Mouse (Mus musculus) urinary bladder, adult 18-20 months (tissue): ENCODE measurements around the gene Acin1.

Source experiments
- DNase-seq, 2 experiments: peaks; one replicate each; pipeline ENCODE4 v3.0.0; 2022; ENCODE audit warnings: low spot score in 2 of 2, mixed read lengths in 2 of 2

Gene Acin1

DNA sequence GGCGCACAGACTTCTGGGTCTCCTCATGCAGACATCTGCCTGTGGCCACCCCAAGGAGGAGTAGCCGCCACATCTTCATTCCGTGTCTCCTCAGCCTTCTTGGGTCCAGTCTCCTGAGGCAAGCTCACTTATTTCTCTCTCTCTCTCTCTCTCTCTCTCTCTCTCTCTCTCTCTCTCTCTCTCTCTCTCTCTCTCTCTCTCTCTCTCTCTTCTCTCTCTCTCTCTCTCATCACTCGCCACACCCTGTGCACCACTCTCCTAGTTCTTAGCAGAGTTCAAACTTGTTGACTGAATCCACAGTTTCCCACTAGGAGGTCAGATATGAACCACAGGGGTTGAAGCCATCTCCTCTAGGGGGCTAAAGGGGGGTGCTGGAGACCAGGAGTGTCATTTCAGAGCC, 12.0 kb upstream of the Acin1 start, which contains the start of gene Gm29776:
Gene Gm29776, minus strand, starts transcription at position 101 of the 400 bp plus-strand sequence.
- DNase-seq, result no peak

DNA sequence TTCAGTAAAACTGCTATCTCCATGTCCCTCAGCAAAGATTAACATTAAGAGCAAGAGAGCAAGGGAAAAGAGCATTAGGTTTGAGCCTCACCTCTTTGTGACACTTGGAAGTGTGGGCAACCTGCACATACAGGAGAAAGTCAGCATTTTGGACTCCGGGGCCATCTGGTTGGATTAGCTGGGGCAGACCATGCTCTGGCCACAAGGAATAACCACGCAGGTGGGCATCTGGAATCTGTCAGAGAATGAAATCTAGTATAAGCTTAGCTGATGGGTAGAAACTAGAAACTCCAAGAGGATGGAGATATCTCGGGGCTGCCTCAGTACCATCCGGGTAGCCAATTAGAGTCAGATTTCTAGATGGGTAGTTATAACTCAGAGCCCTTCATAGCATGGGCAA, 10.0 kb upstream of the Acin1 start:
- no peak for DNase-seq

DNA sequence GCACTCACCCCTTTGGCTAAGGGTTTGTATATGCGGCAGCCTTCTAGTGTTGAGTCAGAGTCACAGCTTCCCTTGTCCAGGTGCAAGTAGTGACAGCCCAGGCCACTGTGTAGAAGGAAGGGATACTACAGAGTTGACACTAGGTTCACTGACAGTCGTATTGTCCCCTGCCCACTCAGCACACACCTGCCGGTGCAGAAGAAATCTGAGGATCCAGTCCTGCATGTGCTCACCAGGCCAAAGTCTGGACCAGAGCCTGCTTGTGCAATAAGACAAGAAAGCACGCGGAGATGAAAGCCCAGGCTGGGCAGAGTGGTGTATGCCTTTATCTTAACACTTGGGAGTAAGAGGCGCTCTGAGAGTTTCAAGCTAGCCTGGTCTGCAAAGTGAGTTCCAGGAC, 8.3 kb upstream of the Acin1 start:
- no peak for DNase-seq

DNA sequence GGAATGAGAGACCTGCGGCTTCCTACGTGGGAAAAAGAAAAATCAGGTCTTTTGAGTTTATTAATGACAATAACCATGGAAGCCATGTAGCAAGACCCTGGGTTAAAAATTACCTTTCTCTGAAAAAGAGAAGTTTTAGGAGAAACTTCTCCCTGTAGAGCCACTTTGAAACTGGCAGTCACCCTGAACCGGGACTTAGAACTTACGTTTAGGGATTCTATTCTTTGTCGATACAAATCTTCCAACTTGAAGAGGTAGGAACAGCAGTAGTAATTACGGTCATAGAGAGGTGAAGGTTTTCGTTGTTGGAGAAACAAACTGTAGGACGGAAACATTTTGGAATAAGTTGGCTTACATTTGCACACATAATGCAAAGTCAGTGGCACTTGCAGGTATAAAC, 520 bp upstream of the Acin1 start:
- no peak for DNase-seq

DNA sequence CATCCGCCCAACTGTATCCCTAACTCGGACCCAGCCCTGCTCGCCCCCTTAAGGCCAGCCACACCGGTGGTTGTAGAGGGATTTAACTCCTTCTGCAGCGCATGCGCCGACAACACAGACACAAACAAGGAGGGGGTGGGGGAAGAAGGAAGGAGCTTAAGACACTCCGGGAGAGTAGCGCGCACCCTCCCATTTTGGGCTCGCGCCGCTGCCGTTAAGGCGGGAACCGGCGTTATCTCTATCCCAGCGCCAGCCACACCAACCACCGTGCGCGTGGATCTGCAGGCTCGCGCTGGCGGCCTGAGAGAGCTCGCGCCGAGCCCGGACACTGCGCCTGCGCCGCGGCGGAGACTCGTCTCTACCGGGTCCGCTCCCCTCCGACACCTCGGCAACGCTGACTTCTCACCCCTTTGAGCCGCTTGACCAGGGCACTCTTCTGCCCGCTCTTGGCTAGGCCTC, 639 bp downstream of the Acin1 start, which contains the start of gene 1700123O20Rik:
Gene 1700123O20Rik, plus strand, starts transcription at position 154 of the 459 bp plus-strand sequence.
- peak in 1 of 2 experiments; percentile 75 for DNase-seq

DNA sequence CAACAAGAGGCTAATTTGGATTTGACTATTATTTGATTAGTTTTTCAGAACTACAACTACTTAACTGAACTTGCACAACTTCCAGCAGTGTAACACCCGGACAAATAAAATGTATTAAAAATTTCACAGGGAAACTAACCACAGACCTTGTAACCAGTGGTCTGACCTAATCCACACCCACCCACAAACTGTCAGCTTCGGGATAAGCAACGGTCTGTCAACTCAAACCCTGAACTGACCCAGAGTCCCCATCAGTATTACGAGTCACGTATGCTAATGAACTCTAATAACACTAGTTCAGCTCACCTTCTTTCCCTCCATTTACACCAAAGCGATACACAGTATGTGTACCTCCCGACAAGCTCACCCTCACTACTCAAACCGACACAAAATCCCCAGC, 1.3 kb downstream of the Acin1 start:
- no peak for DNase-seq

DNA sequence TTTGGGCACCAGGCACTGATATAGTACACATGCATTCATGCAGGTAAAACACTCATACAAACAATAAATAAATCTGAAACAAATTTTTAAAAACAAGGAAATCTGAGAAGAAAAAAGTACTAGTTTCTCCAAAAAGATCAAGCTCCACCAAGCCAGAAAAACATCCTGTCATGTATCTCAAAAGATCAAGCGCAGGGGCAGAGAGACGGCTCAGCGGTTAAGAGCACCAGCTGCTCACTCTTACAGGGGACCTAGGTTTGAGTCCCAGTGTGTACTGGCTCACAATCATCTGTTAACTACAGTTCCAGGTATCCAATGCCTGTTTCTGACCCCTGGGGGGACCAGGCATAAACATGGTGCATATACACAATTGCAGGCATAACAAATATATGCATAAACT, 4.3 kb downstream of the Acin1 start:
- no peak for DNase-seq

DNA sequence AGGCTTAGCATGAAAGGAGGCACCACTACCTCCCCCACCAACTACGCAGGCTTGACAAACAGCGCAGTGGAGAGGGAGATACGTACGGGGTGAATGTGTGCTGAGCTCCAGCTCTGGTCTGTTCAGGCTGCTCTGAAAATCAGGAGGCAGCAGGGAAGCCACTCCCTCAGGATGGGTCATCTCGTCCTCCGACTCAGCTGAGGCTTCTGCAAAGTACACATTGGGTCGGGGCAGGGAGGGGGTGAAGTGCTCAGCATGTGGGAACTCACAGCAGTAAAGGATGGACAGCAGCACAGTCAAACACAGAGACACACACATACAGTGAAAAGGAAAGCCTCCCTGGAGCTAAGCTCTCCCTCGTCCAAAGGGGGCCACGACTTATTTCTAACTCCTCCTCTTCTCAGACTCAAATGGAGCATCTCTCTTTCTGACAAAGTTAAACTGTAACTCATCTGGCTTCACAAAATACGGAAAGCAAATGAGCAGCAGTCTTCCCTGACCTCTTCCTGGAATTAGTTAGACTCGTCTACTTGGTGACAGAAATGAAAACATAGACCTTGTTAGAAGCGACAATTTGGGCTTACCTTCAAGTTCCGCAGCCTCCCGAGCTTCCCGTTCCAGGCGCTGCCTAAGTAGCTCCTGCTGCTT, 8.0 kb downstream of the Acin1 start:
- no peak for DNase-seq

DNA sequence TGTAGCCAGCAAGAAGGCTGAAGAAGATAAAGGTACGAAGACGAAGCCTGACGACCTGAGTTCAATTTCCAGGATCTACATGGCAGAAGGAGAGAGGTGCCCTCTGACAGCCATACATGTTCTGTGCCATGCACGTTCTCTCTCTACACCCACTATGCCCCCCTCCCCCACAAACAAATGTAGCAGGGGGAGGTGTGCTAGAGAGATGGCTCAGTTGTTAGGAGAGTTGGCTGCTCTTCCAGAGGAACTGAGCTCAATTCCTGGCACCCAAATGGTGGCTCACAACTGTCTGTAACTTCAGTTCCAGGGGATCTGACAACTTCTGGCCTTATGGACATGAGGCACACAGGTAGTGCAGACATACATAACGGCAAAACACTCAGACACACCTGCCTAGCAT, 10.4 kb downstream of the Acin1 start:
- no peak for DNase-seq

DNA sequence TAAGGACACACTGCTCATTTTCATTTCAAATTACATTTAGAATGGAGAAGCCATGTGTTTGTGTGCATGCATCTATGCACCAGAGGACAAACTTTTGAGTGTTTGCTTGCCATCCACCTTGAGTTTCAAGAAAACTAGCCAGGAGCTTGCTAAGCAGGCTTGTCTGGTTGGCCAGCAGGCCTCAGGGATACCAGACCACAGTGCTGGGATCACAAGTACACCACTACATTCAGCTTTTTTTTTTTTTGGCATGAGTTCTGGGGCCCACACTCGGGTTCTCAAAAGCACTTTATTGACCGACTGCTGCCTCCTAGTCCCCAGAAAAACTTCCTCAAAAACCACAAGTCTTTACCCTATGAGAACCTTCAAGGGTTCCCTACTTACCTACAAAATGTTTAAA, 12.4 kb downstream of the Acin1 start:
- peak in 1 of 2 experiments; percentile 51 for DNase-seq

DNA sequence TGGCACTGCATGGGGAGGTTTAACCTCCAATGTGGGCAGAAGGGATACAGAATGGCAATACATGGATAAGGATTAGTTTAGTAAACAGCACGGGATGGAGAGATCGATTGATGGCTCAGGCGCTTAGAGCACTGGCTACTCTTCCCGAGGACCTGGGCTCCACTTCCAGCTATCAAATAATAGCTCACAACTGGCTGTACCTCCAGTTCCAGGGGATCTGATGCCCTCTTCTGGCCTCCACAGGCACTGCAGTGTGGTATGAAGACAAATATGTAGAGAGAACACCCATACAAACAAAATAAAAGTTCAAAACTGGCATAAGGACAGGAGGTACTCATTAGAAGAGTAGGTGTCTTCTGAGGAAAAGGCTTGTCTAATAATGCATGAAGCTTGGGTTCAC, 17.4 kb downstream of the Acin1 start:
- DNase-seq, result no peak

DNA sequence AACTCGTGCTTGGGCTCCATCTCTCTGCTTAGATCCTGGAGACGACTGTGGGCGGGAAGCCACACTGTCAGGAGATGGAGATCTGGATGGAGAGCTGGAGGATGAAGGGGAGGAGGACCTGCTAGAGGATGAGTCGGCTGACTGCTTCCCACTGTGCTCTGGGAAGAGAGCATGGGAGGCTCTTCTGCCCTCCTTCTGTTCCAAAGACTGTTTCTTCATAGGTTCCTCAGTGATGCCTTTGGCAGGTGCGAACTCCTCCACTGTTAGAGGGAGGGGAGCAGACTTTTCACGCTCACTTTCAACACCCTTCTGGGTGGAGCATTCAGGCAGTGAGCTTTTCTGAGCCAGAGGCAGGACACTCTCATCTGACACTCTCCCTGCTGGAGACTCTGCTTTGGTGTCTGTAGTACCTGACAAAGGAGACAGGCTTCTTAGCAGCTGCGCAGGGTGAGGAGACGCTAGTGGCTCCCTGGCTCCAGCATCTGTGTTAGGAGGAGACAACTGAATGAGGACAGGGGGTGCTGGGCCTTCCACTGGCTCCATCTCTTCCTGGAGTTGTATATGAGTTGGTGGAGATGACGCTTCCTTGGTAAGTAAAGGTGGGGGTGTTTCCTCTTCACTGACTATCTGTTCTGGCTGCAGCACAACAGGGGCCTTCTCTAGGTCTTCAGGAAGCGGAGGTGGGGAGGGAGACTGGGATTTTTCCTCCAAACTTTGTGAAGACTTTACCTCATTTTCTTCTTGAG, 22.1 kb downstream of the Acin1 start:
- DNase-seq, result no peak

DNA sequence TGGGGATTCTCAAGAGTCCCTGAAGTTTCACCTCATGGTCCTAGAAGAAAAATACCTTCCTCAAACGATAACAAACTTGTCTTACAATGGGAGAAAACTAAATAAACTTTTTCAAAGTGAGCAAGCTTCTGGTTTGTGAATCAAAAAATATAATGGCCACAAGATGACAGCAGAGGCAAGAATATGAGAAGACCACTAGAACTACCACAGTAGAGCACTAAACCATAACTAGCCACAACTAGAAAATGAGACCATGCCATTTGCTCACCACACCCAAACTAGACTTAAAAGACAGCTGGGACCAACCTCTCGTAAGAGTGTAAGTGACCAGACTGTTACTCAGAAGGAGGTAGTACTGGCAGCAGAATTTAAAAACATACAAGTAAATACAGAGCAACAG, 26.7 kb downstream of the Acin1 start:
- no peak for DNase-seq

DNA sequence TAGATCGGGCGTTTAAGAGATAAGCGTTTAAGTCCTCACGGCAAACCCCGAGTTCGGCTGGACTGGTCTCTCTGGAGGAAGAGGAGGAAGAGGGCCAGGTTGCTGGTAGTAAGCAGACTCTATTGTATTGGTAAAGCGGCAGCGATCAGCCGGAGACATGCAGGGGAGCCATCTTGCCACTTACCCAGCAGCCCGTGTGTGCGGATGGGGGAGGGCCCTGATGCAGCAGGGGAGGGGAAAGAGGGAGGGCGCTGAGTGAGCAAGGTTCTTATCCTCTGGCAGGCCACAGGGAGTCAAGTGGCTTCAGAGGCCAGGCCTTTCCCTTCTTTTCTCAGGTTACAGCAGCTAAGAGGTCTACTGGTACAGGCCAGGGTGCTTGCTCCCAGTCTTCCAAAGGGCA, 33.2 kb downstream of the Acin1 start:
- peak; percentile 69 to 81 for DNase-seq

DNA sequence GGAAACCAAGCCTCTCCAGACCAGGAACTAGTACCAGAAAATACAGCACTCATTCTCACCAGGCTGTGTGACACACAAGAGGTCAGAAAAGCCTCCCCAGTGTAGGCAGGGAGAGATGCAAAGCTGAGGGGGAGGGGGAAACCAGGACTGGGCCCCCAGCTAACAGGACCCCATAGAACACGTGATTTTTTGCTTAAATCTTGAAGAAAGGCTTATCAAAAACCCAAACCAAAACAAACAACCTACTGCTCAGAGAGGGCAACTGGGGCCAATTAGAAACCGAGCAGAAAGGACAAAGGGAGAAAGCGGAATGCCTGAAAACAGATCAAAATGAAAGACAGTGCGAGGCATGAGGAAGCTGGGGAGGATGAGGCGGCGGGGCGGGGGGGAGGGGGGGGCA, 33.9 kb downstream of the Acin1 start:
- no peak for DNase-seq

DNA sequence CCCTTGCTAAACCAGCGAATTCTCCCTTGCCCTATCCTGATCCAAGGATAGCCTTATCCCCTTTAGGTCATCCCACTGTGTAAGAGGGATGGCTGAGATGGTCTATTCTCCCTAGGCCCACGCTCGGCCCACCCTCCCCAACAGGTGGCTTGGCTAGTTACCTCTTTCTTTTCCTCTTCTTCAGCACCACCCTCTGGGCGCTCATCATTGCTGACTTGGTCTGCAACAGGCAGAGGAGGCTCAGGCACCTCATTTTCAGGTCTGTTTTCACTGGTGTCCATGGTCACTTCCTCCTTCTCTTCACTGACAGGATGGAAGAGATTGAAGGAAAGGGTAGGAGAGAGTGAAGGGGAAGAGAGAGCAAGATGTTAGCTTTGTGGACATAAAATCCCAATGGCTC, 35.2 kb downstream of the Acin1 start:
- no peak for DNase-seq

DNA sequence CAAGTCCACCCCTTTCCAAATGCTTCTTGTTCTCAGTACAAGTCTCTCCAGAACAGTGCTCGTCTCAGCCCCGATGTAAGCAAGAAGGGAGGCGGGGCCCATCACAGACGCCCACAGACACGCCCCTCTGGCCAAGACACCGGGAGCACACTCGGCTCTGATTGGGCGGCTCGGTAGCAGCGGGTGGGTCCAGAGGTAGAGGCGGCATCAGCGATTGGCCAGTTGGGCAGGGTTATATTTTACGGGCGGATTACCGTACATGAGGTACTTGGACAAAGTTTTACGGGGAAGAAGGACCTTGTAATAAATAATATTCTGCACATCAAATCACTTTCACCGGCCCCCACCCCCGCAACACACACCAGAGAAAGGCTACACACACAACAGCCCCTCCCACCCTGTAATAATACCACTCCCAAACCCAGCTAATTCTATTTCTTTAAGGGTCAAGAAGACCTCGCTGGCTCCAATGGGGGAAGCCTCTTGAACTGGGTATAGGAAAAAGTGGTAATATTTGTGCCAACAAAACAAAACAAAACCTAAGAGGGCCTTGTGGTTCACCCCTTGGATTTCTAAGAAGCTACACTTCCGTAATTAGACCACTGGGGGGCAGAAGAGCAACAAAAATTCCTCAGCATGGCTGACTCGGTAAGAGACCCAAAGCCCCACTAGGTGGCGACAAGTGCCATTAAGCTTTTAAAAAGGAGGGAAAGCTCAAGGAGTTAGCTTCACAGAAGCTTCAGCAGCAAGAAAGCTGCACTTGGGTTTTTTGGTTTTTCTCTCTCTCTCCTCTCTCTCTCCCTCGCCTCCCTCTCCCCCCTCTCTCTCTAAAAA, 35.9 kb downstream of the Acin1 start:
- peak; percentile 50 to 53 for DNase-seq

DNA sequence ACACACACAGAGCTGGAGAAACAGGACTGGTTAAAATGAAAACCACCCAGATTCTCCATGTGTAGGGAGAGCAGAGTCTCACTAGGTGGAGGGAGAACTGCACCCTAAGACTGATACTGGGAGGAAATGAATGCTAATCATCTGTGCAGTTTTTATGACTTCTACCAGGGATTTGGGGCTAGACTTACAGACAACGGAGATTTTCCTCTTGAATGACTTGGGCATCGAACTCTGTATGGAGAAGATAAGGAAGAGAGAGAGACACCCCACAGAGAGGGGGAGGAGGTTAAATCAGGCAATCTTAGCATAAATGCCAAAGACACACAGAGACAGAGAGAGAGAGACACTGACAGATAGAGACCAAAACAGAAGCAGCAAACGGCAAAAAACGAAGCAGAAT, 38.8 kb downstream of the Acin1 start:
- no peak for DNase-seq

DNA sequence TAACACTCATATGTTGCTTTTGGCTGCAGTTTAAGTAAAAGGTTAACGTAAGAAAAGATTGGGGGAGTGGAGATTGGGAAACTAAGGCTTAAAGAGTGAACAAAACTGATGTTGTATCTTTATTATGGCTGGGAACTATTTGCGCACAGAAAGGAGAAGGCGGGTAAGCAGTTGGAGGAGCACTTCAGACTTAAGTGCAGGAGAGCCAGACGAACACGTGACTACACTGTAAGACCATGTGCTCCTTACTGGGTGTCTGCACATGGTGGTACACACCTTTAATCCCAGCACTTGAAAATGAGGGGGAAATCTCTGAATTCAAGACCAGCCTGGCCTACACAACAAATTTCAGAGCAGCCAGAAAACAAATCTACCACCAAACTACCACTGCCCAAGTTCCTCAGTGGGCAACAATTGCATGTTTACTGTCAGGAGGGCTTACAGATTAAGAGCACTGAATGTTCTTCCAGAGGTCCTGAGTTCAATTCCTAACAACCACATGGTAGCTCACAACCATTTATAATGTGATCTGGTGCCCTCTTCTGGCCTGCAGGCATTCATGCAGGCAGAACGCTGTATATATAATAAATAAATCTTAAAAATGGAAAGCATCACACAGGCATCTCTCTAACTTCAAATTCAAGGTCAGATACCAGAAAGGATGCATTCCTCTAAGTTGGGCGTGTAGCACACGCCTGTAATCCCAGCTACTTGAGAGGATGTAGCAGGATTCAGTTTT, 39.7 kb downstream of the Acin1 start:
- no peak for DNase-seq

DNA sequence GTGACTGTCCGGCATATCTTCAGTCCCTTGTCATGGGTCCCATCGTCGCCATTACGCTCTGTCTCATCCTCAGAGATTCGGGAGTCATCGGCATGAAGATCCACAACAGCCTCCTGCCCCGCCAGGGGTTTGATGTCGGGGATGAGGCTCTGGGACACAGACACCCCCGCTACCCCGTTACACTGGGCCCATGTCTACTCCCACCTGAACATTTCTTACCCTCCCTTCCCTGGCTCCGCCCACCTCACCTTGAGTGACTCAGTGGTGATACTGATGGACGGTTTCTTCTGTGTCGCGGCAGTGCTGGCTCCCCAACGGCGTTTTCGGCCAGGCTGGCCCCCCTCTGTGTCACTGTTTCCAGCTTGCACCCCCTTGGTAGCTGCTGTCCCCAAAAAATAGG, 40.3 kb downstream of the Acin1 start:
- DNase-seq, result no peak

DNA sequence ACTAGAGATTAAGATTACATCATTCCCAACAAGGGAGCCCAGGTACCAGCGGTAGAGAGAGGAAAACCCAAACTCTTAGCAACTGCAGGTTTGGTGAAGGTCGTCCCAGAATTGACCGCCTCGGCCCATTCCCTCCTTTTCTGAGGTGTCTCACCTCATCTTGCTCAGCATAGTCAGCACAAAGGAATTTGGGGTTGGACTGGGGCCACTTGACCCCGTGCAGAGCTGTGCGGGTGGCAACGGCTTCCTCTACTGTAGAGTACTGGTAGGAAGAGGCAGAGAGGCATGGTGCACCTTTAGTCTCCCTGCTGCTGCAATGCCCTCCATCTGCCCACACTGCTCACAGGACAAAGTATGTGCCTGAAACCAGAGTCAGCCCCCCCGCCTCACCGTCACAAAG, 42.4 kb downstream of the Acin1 start:
- no peak for DNase-seq

DNA sequence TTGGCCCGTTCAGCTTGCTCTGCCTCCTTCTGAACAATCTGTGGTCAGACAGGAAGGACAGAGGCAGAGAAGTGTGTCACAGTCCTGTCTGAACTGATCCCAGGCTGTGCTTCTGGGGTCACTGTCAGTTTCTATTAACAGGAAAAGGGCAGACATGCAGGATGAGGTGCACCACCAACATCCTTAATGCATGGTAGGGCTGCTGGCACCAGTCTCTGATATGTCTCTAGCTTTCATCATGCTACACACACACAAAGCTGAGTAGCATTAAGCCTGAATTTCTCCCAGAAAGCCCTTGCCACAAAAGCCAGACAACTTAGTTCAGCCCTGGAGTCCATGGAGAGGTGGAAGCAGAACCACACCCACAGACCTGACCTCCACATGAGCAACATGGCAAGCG, 43.7 kb downstream of the Acin1 start:
- DNase-seq, result no peak
